Mouse (Mus musculus): ENCODE data around the gene Cant1.

DNA sequence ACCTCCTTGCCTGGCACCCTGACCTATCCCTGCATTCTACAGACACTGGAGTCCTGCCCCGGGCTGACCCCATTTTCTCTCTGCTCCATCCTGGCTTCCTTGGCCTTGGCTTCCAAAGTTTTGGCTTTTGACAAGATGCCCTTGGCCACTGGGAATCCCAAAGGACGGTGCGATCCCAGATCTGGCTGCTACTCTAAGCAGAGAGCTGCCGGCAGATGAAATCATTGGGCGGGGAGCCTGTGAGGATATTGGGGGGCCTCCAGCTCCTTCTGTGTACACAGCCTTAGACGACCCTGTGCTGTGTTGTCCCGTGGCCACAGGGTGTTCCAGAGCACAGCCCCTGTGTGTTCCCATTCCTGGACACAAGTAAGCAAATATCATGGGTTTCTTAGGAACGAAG, 29.5 kb upstream of the Cant1 start:
- no peak for TF ChIP-seq ZNF384 (IDR thresholded peaks at IDR 0.05; ENCODE audit: low read depth, low read length)
- TF ChIP-seq HCFC1 (IDR thresholded peaks at IDR 0.05; ENCODE audit: borderline replicate concordance, insufficient read depth, low read length) = no peak
